Mouse (Mus musculus): Measurements from ENCODE around the gene Tnfrsf23.
"Not testable (repeated sequence)": the region's sequence is repeated elsewhere in the genome, so short reads cannot be mapped to it uniquely, and the experiment has no call there.

The Tnfrsf23 gene

GRCm38 (mm10) chr7:143680836-143681235, 4.8 kb downstream of the Tnfrsf23 start:
- DNase-seq: not testable (repeated sequence)

- not testable (repeated sequence) for DNase-seq
Observed at GRCm38 (mm10) chr7:143679650-143680049, 6.0 kb downstream of the Tnfrsf23 start.

GRCm38 (mm10) chr7:143666427-143667311, 19.0 kb downstream of the Tnfrsf23 start:
- no peak for DNase-seq

- no peak for DNase-seq
Observed at GRCm38 (mm10) chr7:143663470-143663869, 22.2 kb downstream of the Tnfrsf23 start.

GRCm38 (mm10) chr7:143660797-143661196, 24.9 kb downstream of the Tnfrsf23 start:
- no peak for DNase-seq

GRCm38 (mm10) chr7:143649769-143650346, 35.8 kb downstream of the Tnfrsf23 start:
- not testable (repeated sequence) for DNase-seq

- peak; percentile 77 for DNase-seq
Observed at GRCm38 (mm10) chr7:143649034-143649768, 36.5 kb downstream of the Tnfrsf23 start, which contains the start of gene Tnfrsf22. Tnfrsf22 (minus strand) TSS chr7:143649661.

GRCm38 (mm10) chr7:143643949-143644348, 41.7 kb downstream of the Tnfrsf23 start:
- not testable (repeated sequence) for DNase-seq

- DNase-seq: no peak
Observed at GRCm38 (mm10) chr7:143636674-143637073, 49.0 kb downstream of the Tnfrsf23 start.

GRCm38 (mm10) chr7:143631503-143631902, 54.2 kb downstream of the Tnfrsf23 start:
- DNase-seq: no peak

GRCm38 (mm10) chr7:143629501-143629900, 56.2 kb downstream of the Tnfrsf23 start:
- no peak for DNase-seq

GRCm38 (mm10) chr7:143628540-143628939, 57.1 kb downstream of the Tnfrsf23 start, which contains the start of gene Tnfrsf26:
Tnfrsf26 (minus strand) TSS chr7:143628722.
- no peak for DNase-seq

- no peak for DNase-seq
Observed at GRCm38 (mm10) chr7:143627555-143628286, 58.0 kb downstream of the Tnfrsf23 start.

- DNase-seq: no peak
Observed at GRCm38 (mm10) chr7:143626178-143626577, 59.5 kb downstream of the Tnfrsf23 start.

GRCm38 (mm10) chr7:143625151-143625550, 60.5 kb downstream of the Tnfrsf23 start:
- no peak for DNase-seq

- no peak for DNase-seq
Observed at GRCm38 (mm10) chr7:143624561-143624960, 61.1 kb downstream of the Tnfrsf23 start.

GRCm38 (mm10) chr7:143620951-143621350, 64.7 kb downstream of the Tnfrsf23 start:
- no peak for DNase-seq
